Mouse (Mus musculus) brown adipose tissue, adult 24 weeks (tissue): ENCODE data around the gene Arl6ip5. TPM values are rescaled to one million over a fixed set of nuclear protein-coding genes. Genes with fewer than 3 reads are reported as not detected.
A peak's percentile ranks its signal among the peaks of the same experiment; 100 is the strongest.

ENCODE experiments used
- H3K27ac ChIP-seq: fragments of 200-500 bp; replicated peaks from 2 replicates; pipeline ENCODE4 v1.5.1; 2012; ENCODE audit warnings: low read depth, mild to moderate bottlenecking, low read length
- H3K4me1 ChIP-seq: fragments of 200-500 bp; 2 replicates; pipeline ENCODE4 v1.6.1; 2012; ENCODE audit warnings: low read length, mixed read lengths; ENCODE audit not compliant: control insufficient read depth, insufficient read depth, insufficient read length
- H3K4me3 ChIP-seq: fragments of 200-500 bp; 2 replicates; pipeline ENCODE4 v1.5.1; 2012; ENCODE audit warnings: low read depth, mild to moderate bottlenecking, low read length, moderate library complexity; ENCODE audit not compliant: insufficient read depth
- polyA plus RNA-seq: library from polyadenylated mRNA; stranded (reverse); fragments of >200 nt; gene quantifications from 2 replicates; pipeline ENCODE4 v1.2.4, GENCODE M21; 2012; ENCODE audit not compliant: missing spikeins, insufficient read depth, insufficient read length

The Arl6ip5 gene
- polyA plus RNA-seq, 1 experiment: 45.7 TPM

- Histone ChIP-seq H3K4me3 (peak overlapping the region; percentile 81), H3K27ac (peak overlapping the region; percentile 70), H3K4me1 (peaks cover 13% of the 10 kb centered on the region)
Measured at GRCm38 (mm10) chr6:97211981-97212380, 1.5 kb downstream of the Arl6ip5 start.

GRCm38 (mm10) chr6:97216154-97216821, 5.8 kb downstream of the Arl6ip5 start:
- no peak overlapping the region for H3K27ac ChIP-seq
- no peak overlapping the region for H3K4me3 ChIP-seq
- H3K4me1 ChIP-seq: peaks cover 13% of the 10 kb centered on the region

GRCm38 (mm10) chr6:97220672-97221071, 10.2 kb downstream of the Arl6ip5 start:
- H3K4me1 ChIP-seq: peaks cover 9% of the 10 kb centered on the region
- H3K4me3 ChIP-seq: no peak overlapping the region
- H3K27ac ChIP-seq: no peak overlapping the region

- Histone ChIP-seq H3K4me1 (peaks cover 9% of the 10 kb centered on the region), H3K27ac (no peak overlapping the region), H3K4me3 (no peak overlapping the region)
Measured at GRCm38 (mm10) chr6:97221205-97222025, 10.9 kb downstream of the Arl6ip5 start.

GRCm38 (mm10) chr6:97222321-97222720, 11.8 kb downstream of the Arl6ip5 start:
- H3K4me1 ChIP-seq: peaks cover 9% of the 10 kb centered on the region
- no peak overlapping the region for H3K4me3 ChIP-seq
- no peak overlapping the region for H3K27ac ChIP-seq

GRCm38 (mm10) chr6:97222931-97223467, 12.5 kb downstream of the Arl6ip5 start:
- Histone ChIP-seq H3K4me3 (no peak overlapping the region), H3K27ac (no peak overlapping the region; the same call in 1 of the 2 replicates), H3K4me1 (peaks cover 9% of the 10 kb centered on the region)

- Histone ChIP-seq H3K27ac (no peak overlapping the region), H3K4me3 (no peak overlapping the region), H3K4me1 (peaks cover 9% of the 10 kb centered on the region)
Measured at GRCm38 (mm10) chr6:97223566-97223965, 13.1 kb downstream of the Arl6ip5 start.

GRCm38 (mm10) chr6:97224505-97224904, 14.0 kb downstream of the Arl6ip5 start:
- Histone ChIP-seq H3K4me1 (peaks cover 9% of the 10 kb centered on the region), H3K4me3 (no peak overlapping the region), H3K27ac (no peak overlapping the region)

- Histone ChIP-seq H3K27ac (no peak overlapping the region), H3K4me3 (no peak overlapping the region)
Measured at GRCm38 (mm10) chr6:97226083-97226491, 15.6 kb downstream of the Arl6ip5 start.

GRCm38 (mm10) chr6:97227067-97227847, 16.8 kb downstream of the Arl6ip5 start:
- H3K4me1 ChIP-seq: peaks cover 4% of the 10 kb centered on the region
- no peak overlapping the region for H3K27ac ChIP-seq
- no peak overlapping the region for H3K4me3 ChIP-seq

More at GRCm38 (mm10) chr6:97226083-97226491, 15.6 kb downstream of the Arl6ip5 start:
- H3K4me1 ChIP-seq: peaks cover 9% of the 10 kb centered on the region

- Histone ChIP-seq H3K4me1 (no peaks in the 10 kb centered on the region), H3K27ac (no peak overlapping the region), H3K4me3 (no peak overlapping the region)
Measured at GRCm38 (mm10) chr6:97234911-97235668, 24.6 kb downstream of the Arl6ip5 start.

- Histone ChIP-seq H3K4me3 (no peak overlapping the region), H3K27ac (no peak overlapping the region), H3K4me1 (no peaks in the 10 kb centered on the region)
Measured at GRCm38 (mm10) chr6:97236088-97236487, 25.6 kb downstream of the Arl6ip5 start.

GRCm38 (mm10) chr6:97239360-97239759, 28.9 kb downstream of the Arl6ip5 start:
- no peak overlapping the region for H3K4me3 ChIP-seq
- H3K27ac ChIP-seq: no peak overlapping the region
- no peaks in the 10 kb centered on the region for H3K4me1 ChIP-seq

GRCm38 (mm10) chr6:97240092-97240491, 29.6 kb downstream of the Arl6ip5 start:
- Histone ChIP-seq H3K4me3 (no peak overlapping the region), H3K27ac (no peak overlapping the region), H3K4me1 (no peaks in the 10 kb centered on the region)
